ENCODE assay signal across 8 mouse cellular contexts in genomic region chr7:118739975-118740531, GRCm38 (mm10). TPM values are rescaled to one million over a fixed set of nuclear protein-coding genes. Genes with fewer than 3 reads are reported as not detected.
DNase-seq lines count a peak whose midpoint lies in the region; ATAC-seq and TF ChIP-seq lines count a peak whose summit lies in the region.

Gene Vps35l (plus strand): TSS chr7:118740226.

- peak within 1 kb of the TSS; percentile 71 for H3K4me3 ChIP-seq in brown adipose tissue, adult 24 weeks (ENCODE audit: insufficient read depth, low read depth, low read length)
- H3K4me3 ChIP-seq in heart, embryonic 13.5 days = peak within 1 kb of the TSS; percentile 69
- H3K4me3 ChIP-seq in kidney, postnatal 0 days (replicated peaks; ENCODE audit: low read depth, low read length) = peak within 1 kb of the TSS; percentile 68
- H3K4me3 ChIP-seq in liver, adult 2 months (ENCODE audit: insufficient read depth, low read depth, low read length) = peak within 1 kb of the TSS; percentile 78
- H3K4me3 ChIP-seq in myocyte = peak within 1 kb of the TSS; percentile 65

- TF ChIP-seq POLR2A in liver, adult 2 months (IDR thresholded peaks at IDR 0.05; ENCODE audit: extremely low read depth, insufficient read depth, low read length) = no peak
- TF ChIP-seq POLR2A in myocyte (IDR thresholded peaks at IDR 0.05; ENCODE audit: insufficient read length, low read depth) = no peak

- TF ChIP-seq CTCF in kidney, postnatal 0 days (IDR thresholded peaks at IDR 0.05; ENCODE audit: low read depth) = peak; percentile 90
- TF ChIP-seq CTCF in liver, adult 2 months (IDR thresholded peaks at IDR 0.05; ENCODE audit: low read depth, low read length) = peak; percentile 87

- H3K27me3 ChIP-seq in heart, embryonic 13.5 days (replicated peaks) = peaks cover 3% of the 10 kb centered on the region; the same call in 1 of the 2 replicates
- H3K27me3 ChIP-seq in kidney, postnatal 0 days (ENCODE audit: insufficient read depth, low read length) = no peaks in the 10 kb centered on the region
- H3K27me3 ChIP-seq in liver, adult 2 months (ENCODE audit: control insufficient read depth, insufficient read depth, low read length) = no peaks in the 10 kb centered on the region
- H3K27me3 ChIP-seq in myocyte (ENCODE audit: control insufficient read depth, insufficient read depth, insufficient read length) = no peaks in the 10 kb centered on the region

- H3K4me2 ChIP-seq in heart, embryonic 13.5 days = peak within 1 kb of the TSS; percentile 83
- peak within 1 kb of the TSS; percentile 68 for H3K4me2 ChIP-seq in kidney, postnatal 0 days (ENCODE audit: low read length)
- H3K4me2 ChIP-seq in myocyte (ENCODE audit: low read depth) = peak within 1 kb of the TSS; percentile 72

- H3K9me3 ChIP-seq in heart, embryonic 13.5 days = no peaks in the 10 kb centered on the region
- H3K9me3 ChIP-seq in kidney, postnatal 0 days (replicated peaks; ENCODE audit: low read length) = no peaks in the 10 kb centered on the region

- H3K4me1 ChIP-seq in brown adipose tissue, adult 24 weeks (ENCODE audit: control insufficient read depth, insufficient read depth, insufficient read length, low read length) = peaks cover 8% of the 10 kb centered on the region
- peaks cover 18% of the 10 kb centered on the region for H3K4me1 ChIP-seq in heart, embryonic 13.5 days
- 0 out of 2 replicates have a peak, but pooled peaks cover 7% of the 10 kb centered on the region for H3K4me1 ChIP-seq in kidney, postnatal 0 days (replicated peaks; ENCODE audit: insufficient read depth, low read length)
- peaks cover 6% of the 10 kb centered on the region; the same call in 1 of the 2 replicates for H3K4me1 ChIP-seq in liver, adult 2 months (ENCODE audit: control insufficient read depth, insufficient read depth, low read length)

- 3% methylated on average over 16 of the region's 16 CpGs for WGBS in heart, embryonic 13.5 days
- 3% methylated on average over 16 of the region's 16 CpGs for WGBS in kidney, postnatal 0 days
- 4% methylated on average over 16 of the region's 16 CpGs for whole genome bisulfite sequencing in liver, adult 2 months

- no peak within 1 kb of the TSS for H3ac ChIP-seq in myocyte (ENCODE audit: control insufficient read depth, insufficient read length)

- peaks cover 13% of the 10 kb centered on the region for H3K36me3 ChIP-seq in heart, embryonic 13.5 days
- no peaks in the 10 kb centered on the region for H3K36me3 ChIP-seq in kidney, postnatal 0 days (ENCODE audit: insufficient read depth, low read length)
- peaks cover under 1% of the 10 kb centered on the region; the same call in 1 of the 2 replicates for H3K36me3 ChIP-seq in liver, adult 2 months (ENCODE audit: control insufficient read depth, insufficient read depth, low read length)
- H3K36me3 ChIP-seq in myocyte (ENCODE audit: control insufficient read depth, insufficient read depth) = no peaks in the 10 kb centered on the region

- peak within 1 kb of the TSS; percentile 76 for H3K9ac ChIP-seq in heart, embryonic 13.5 days
- peak within 1 kb of the TSS; percentile 69 for H3K9ac ChIP-seq in kidney, postnatal 0 days (ENCODE audit: low read depth, low read length)
- H3K9ac ChIP-seq in liver, adult 2 months (ENCODE audit: low read depth, low read length) = peak within 1 kb of the TSS; percentile 73

- peak; percentile 76 for ATAC-seq in CD4-positive, CD25-positive, alpha-beta regulatory T cell, adult 4 months
- ATAC-seq in erythroid progenitor cell, adult 5-6 weeks (replicated peaks; ENCODE audit: low FRiP score, poor library complexity, severe bottlenecking) = peak; percentile 78
- ATAC-seq in heart, embryonic 13.5 days (ENCODE audit: extremely low read depth, insufficient number of reproducible peaks, low FRiP score, low TSS enrichment) = peak; percentile 69
- ATAC-seq in kidney, postnatal 0 days (replicated peaks; ENCODE audit: low FRiP score, low read depth) = peak; percentile 89

- peak within 1 kb of the TSS; percentile 51 for H3K27ac ChIP-seq in brown adipose tissue, adult 24 weeks (replicated peaks; ENCODE audit: low read depth, low read length)
- H3K27ac ChIP-seq in heart, embryonic 13.5 days (replicated peaks) = peak within 1 kb of the TSS; percentile 33
- H3K27ac ChIP-seq in kidney, postnatal 0 days = peak within 1 kb of the TSS; percentile 44; the same call in 1 of the 2 replicates
- H3K27ac ChIP-seq in liver, adult 2 months (replicated peaks; ENCODE audit: insufficient read depth, low read depth, low read length) = no peak within 1 kb of the TSS; the same call in 1 of the 2 replicates

- H3K79me2 ChIP-seq in liver, adult 2 months (ENCODE audit: control insufficient read depth, insufficient read depth, low read length) = peaks cover 7% of the 10 kb centered on the region; the same call in 1 of the 2 replicates
- peaks cover 4% of the 10 kb centered on the region for H3K79me2 ChIP-seq in myocyte (ENCODE audit: control insufficient read depth, insufficient read depth)

- DNase-seq in kidney, postnatal 0 days (ENCODE audit: low spot score) = peak; percentile 90
- DNase-seq in liver, adult 2 months (ENCODE audit: extremely low read depth, low read depth, low spot score) = peak; percentile 55
- peak; percentile 78 to 91 for DNase-seq in spleen, postnatal 4 days (ENCODE audit: low spot score in 2 of 2)

TF ChIP-seq in myocyte, 11 proteins besides CTCF, POLR2A, EP300 and RAD21:
- TF ChIP-seq USF1 (IDR thresholded peaks at IDR 0.05; ENCODE audit: low read depth) = no peak
- TF ChIP-seq POLR2AphosphoS2 (IDR thresholded peaks at IDR 0.05; ENCODE audit: insufficient read length, low read depth) = no peak
- TF ChIP-seq TCF12 (IDR thresholded peaks at IDR 0.05; ENCODE audit: insufficient read depth, poor library complexity, severe bottlenecking) = no peak
- no peak for TF ChIP-seq MYOG (IDR thresholded peaks at IDR 0.05; ENCODE audit: control insufficient read depth in 1 of 3, insufficient read depth in 1 of 3, insufficient read length in 2 of 3, low read depth in 2 of 3)
- no peak for TF ChIP-seq SRF (IDR thresholded peaks at IDR 0.05; ENCODE audit: control insufficient read depth, insufficient read length, low read depth)
- no peak for TF ChIP-seq MYOD1 (IDR thresholded peaks at IDR 0.05; ENCODE audit: control insufficient read depth in 1 of 3, insufficient read length in 2 of 3, low read depth in 2 of 3)
- TF ChIP-seq REST (IDR thresholded peaks at IDR 0.05; ENCODE audit: insufficient read depth, insufficient read length) = no peak
- TF ChIP-seq CEBPB (IDR thresholded peaks at IDR 0.05; ENCODE audit: insufficient read depth, poor library complexity, severe bottlenecking) = no peak
- no peak for TF ChIP-seq E2F4 (IDR thresholded peaks at IDR 0.05; ENCODE audit: insufficient read depth)
- no peak for TF ChIP-seq MAX (IDR thresholded peaks at IDR 0.05; ENCODE audit: low read depth)
- TF ChIP-seq TCF3 (IDR thresholded peaks at IDR 0.05; ENCODE audit: insufficient read length, low read depth) = no peak

RNA-seq across cellular contexts. Expression of gene Vps35l, which starts in this region (rescaled TPM):
- polyA plus RNA-seq in CD4-positive, CD25-positive, alpha-beta regulatory T cell, adult 4 months (2017; shearing (Covaris generic)) = 100 to 1,000 TPM in 1 of 2 experiments, 10 to 100 TPM in 1; 67.3 to 132 TPM
- 24.0 and 39.6 TPM in 2 replicates for polyA plus RNA-seq in brown adipose tissue, adult 24 weeks (2012; ENCODE audit: insufficient read depth, insufficient read length, missing spikeins)
- total RNA-seq in erythroid progenitor cell, adult 5-6 weeks (2015; ENCODE audit: low replicate concordance) = 21.3 and 61.6 TPM in 2 replicates
- 42.4 and 42.9 TPM in 2 replicates for total RNA-seq in erythroid progenitor cell, adult 5-6 weeks (2017; ENCODE audit: low replicate concordance)
- 46.3 and 49.5 TPM in 2 replicates for polyA plus RNA-seq in heart, embryonic 13.5 days (2015; fragmentation: Nextera tagmentation; extraction: Ambion mirVana)
- polyA plus RNA-seq in kidney, postnatal 0 days (2015; fragmentation: Nextera tagmentation; extraction: Ambion mirVana) = 59.0 and 63.9 TPM in 2 replicates
- 22.3 and 28.3 TPM in 2 replicates for total RNA-seq in liver, adult 2 months (2014; rRNA removed)
- 15.0 and 16.3 TPM in 2 replicates for polyA plus RNA-seq in liver, adult 2 months (2012; rRNA removed)
- polyA plus RNA-seq in myocyte (2012; fragmentation: generic; extraction: Trizol) = 35.7 TPM
